Mouse (Mus musculus): ENCODE measurements at regions not wholly inside any gene's neighbourhood (a gene's known extent, or its start where the extent isn't known, plus 50 kb on each side); places are given as distances from the start of the nearest gene placed in this dataset.

DNA sequence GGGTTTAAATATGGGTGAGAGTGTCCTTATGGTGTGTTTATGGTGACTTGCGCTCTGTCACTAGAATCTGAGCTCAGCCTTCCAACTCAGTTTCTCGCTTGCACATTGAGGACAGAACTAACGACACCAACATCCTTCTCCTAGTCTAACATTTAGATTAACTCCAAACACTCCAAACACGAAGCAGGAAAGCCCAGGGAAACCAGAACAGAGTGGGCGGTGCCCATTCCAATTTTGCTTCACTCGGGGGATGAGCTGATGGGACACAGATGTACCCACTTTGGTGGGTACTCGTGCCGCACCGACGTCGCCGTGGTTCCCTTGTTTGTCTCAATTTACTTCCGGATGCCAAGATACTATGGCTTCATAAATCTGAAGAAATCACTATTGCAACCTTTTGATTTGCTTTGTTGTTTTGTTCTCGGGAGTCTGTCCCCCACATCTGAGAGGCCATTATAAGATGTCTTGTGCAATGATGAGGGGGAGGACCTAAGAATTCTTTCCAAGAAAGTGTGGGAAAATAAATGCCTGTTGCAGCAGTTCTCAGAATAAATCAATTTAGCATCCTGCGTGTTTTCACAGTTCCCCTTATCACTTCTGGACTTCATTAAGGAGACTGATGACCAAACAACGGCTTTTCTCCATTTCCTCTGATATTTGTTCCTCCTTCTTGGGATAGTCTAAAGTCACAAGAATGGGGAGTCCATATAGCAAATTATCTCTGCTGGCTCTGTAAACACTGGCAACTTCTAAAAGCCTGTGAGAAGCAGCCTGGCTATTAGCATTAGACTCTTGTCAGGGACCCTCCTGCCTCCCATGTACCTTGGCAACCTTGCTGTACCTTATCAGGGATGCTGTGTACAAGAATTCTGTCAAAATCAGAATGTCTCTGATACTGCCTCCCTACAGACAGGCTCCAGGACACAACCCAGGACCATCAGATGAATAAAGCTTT, 96.2 kb upstream of the Klf9 start:
- DNase-seq (ENCODE audit: low spot score in 2 of 2), result no peak

DNA sequence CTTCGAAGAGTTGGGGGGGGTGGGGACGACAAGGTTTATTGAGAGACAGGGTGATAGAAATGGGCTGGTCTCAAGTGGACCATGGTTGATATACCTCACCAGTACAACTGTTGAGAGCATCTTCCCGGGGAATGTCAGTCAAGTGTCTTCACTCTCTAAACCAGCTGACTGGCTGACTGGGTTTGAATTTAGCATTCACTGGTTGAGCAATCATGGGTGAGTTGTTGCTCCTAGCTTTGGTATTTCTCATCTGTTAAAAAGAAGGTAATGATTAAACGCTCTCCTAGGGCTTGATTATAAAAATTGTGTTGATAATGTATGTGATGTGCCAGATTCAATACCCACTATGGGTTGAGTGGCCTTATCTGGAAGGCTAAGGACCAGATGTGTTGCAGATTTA, 89.6 kb upstream of the Klf9 start:
- DNase-seq (ENCODE audit: low spot score in 2 of 2), result no peak

DNA sequence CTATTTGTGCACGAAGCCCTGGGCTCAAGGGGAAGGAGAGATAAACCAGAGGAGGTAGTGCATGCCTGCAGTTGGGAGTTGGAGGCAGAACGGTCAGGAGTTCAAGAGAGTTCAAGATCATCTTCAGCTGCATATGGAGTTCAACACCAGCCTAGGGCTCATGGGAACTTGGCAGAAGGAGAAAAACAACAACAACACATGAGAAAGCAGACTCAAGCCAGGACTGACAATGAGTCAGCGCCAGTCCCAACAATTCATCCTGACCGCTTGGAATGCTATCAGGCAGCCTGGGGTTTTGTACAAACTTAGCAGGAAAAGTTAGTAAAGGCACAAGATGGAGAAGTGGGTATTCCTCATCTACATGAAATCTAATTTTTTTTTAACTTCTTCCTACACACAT, 86.6 kb upstream of the Klf9 start:
- no peak for DNase-seq (ENCODE audit: low spot score in 2 of 2)

DNA sequence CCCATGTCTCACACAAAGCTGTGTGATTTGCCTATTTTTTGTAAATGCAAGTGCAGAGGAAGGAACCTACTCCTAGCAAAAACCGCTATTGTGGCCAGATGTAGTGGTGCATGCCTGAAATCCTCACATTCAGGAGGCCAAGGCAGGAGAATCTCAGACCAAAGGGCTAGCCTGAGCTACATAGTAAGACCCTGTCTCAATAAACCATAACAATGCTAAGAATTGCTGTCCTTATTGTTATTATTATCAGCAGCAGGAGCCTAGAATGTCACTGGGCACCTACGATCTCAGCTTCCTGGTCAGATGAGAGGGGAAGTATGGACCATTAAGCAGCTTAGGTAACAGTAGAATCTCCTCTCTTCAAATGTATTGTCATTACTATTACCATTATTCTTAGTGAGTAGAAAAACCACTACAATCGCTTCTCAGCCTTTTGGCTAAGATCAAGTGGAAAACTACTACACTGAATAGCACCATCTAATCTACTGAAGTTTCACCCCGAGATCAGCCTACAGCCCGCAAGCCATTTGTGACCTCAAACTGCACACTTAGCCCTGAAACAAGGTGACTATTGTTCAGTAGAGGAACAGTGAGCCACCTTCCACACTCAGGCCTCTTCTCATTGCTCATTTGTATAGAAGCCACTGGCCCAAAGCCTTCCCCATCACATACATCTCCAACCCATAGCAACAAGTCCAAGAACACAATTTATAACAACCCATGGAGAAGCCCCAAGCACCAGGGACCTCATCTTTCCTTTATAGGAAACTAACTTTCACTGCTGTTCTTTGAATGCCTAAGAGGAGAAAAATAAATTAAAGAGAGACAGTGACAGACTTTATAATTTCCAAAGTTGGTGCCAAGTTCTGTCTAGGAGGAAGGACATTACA, 84.9 kb upstream of the Klf9 start:
- no peak for DNase-seq (ENCODE audit: low spot score in 2 of 2)

DNA sequence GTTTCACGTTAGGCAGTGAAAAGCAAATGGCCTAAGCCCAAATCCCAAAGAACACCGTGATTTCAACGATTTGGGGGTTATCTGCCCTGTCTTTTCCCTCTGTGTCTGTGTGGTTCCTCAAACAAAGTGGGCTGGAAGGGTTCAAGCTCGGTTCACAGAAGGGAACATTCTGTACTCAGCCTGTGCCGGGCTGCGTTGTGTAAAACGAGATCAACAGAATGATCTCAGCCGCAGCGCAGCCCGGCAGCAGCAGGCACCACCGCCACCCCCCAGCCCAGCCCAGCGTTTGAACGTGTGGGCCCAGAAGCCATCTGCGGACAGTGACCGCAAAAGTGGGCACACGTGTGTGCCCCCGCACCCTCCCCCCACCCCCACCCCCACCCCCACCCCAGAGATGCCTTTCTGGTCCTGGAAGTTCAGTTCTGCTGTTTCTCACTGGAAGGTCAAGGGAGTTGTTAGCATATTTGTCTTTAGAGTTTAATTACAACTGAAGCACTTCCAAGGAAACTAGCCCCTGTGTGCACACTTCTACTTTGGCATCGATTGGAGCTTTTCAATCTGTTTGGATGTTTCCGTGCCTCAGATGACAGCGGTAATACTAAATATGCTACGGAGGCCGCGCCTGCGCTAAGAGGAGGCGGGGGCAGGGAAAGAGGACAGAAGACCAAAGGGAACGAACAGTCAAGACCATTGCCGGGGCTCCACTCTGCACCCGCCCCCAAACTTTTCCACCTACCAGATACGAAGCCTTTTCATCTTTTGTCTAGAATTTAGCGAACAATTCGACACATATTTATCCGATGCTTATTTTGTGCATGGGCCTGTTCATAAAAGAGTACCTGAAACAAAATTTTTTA, 83.9 kb upstream of the Klf9 start:
- peak; percentile 63 to 64 for DNase-seq (ENCODE audit: low spot score in 2 of 2)

DNA sequence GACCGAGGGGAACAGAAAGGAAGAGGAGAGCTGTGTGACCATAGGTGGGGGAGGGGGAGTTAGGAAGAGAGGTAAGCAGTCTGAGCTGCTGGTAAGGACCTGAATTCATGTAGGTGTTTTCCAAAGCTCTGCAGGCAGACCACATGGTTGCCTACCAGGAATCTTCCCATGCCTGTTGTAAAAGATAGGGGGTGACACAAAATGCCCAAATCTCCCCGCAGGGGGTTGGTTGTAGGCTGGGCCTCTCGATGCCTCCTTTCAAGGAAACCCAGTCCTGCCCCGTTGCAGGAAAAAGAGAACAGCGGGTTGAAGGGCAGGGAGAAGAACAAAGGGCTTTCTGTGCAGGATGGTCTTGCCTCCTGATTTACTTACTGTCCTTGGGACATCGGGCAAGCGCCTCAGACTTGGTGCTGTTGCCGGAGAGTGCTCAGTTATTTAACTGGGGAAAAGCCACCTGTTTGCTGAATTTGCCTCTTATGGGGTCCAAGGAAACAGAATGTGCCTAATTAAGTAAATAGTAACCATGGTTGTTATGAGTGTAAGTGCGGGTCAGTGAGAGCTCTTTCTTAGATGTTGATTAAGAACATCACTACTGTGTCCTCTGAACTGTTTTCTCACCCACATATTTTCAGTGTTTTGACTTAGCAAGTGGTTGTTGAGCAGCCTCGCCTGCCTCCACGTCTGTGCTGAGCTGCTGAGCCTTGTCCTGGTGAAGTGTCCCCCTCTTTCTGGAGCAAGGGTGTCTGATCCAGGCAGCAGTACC, 83.1 kb upstream of the Klf9 start:
- peak in 1 of 2 experiments; percentile 23 for DNase-seq (ENCODE audit: low spot score in 2 of 2)

DNA sequence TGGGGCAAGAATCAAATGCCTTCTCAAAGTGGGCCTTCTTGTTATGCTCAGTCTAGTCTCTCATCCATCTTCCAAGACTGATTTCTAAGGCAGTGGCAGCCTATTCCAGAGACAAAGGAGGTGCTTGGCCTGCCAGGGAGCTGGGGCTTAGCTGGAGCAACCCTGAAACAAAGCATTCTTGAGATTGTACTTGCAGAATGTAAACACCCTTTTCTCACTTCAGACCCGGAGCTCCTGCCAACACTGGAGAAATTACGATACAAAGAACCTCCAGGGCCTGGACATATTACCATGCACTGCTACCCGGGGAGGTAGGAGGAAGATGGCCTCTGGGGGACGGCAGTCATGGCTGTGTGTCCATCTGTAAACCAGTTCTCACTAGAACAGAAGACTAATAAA, 82.5 kb upstream of the Klf9 start:
- no peak for DNase-seq (ENCODE audit: low spot score in 2 of 2)

DNA sequence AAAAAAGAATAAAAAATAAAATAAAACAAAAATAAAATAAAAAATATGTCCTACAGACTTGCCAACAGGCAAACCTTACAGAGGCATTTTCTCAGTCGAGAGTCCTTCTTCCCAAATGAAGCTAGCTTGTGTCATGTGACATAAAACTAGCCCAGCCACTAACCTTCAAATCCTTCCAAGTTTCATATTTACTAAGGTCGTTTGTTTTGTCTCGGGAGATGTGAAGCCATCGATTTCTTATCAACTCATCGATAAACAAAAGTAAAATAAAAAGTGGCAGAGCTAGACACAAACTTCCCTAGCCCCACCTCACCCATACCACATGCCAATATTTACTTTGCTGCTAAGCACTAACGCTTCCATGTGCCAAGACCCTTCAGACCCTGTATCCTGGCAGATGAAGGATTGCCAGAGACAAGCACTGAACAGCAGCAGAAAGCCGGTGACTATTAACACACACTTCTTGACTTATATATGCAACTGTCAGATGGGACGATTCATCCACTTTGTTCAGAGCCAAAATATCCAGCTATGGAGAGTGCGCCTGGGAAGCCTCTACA, 79.9 kb upstream of the Klf9 start:
- DNase-seq (ENCODE audit: low spot score in 2 of 2), result no peak

DNA sequence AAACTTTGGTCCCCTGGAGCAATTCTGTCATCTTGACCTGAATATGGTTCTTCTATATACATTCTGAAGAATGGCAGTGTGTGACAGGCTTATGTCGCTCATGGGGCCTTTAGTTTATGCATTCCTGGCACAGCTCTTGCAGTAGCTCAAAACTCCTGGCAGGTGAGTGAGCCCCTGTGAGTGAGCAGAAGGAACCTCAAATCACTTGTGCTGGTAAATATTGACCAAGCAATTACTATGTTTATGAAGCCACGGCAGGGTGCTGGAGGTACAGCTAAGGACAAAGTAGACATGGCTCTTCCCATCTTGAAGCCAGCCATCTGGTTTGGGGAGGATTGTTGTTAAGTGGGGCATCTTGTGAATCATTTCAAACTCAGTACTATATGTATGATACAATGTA, 79.1 kb upstream of the Klf9 start:
- DNase-seq (ENCODE audit: low spot score in 2 of 2), result no peak

DNA sequence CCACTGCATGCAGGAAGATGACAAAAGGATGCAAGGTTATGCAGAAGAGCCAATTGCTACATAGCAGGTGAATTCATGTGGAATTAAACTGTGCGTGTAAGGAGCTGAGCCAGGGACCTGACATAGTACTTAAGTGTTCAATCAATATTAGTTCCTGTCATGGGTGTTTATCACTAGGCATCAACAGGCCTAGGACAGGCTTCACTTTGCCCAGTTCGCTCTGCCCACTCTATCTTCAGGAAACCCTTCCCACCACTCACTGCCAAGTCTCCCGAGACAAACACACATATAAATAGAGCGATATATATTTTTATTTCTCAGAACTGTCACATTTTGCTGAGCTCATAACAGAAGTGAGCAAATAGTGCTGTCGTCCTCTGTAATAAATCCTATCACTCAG, 78.2 kb upstream of the Klf9 start:
- DNase-seq (ENCODE audit: low spot score in 2 of 2), result no peak

DNA sequence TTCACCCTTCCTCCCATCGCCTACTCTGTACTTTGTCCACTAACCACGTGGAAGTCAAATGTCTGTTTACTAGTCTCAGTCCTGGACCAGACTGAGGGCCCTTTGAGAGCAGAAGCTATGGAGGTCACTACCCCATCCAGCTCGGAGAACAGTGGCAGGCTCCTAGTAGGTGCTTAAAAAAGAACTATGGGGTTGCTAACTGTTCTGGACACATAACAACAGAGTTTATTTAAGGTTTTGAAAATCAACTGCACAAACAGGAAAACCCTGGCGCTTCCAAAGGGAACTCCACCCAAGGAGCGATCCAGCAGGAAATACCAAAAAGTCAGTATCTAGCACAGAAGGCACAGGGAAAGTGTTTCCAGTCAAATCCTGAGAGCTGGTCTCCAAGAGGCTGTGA, 75.5 kb upstream of the Klf9 start:
- DNase-seq (ENCODE audit: low spot score in 2 of 2), result no peak

DNA sequence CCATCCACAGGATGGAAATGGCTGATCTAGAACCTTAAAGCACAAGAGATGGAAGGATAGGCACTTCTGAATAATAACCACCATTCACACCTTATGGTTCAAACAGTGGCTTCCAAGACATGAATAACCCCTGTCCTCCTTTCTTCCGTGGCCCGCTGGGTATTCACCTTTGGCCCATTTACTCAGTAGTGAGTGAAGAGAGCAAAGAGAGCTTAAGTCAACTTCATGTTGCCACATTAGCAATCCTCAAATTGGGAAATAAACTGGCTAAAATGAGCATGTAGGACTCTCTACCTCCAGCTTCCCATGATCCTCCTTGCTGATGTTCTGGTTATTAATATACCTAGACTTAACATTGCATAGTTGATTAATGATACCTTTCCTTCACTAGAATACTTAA, 74.3 kb upstream of the Klf9 start:
- DNase-seq (ENCODE audit: low spot score in 2 of 2), result no peak

DNA sequence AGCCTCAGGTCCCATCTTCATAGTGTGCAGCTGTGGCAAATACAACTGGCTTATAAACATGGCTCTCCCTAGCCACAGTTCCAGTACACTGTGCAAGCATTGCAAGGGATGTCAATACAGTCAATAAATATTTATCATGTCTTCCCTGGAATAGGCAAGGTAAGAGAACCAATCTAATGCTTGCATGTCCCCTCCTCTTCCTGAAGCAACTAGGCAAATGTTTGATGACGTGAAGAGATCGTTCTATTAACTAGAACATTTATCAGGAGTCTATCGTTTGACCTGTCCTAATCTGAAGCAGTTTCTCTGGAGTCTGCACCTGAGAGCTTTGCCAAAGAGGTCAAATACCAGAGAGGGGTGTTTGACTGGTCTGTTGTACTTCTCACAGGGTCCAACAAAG, 72.4 kb upstream of the Klf9 start:
- DNase-seq (ENCODE audit: low spot score in 2 of 2), result no peak

DNA sequence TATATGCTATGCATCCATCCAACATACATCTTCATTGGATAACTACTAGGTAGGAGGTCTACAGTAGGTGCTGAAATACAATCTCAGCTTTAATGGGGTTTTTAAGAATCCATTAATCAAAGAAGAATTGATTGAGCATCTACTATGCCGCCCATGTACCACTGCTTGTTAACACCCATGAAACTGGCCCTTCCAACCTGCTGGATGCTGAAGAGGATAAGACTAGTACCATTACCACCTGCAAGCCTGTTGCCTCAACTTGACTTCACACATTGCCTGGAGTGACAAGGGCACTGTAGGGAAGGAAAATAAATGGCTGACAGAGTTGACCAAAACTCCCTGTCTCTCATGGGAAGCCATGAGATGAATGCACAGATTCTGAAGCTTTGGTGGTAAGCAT, 71.4 kb upstream of the Klf9 start:
- no peak for DNase-seq (ENCODE audit: low spot score in 2 of 2)

DNA sequence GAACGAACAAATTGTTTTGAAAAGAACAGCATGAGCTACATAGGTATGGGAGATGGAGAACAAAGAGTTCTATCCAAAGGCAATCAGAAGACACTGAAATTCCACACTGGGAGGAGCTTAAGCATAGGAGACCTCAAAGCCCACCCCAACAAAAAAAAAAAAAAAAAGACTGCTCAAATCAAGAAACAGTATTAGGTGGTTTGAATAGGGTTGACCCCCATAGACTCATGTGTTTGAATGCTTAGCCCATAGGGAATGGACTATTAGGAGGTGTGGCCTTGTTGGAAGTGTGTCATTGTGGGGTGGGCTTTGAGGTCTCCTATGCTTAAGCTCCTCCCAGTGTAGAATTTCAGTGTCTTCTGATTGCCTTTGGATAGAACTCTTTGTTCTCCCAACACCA, 70.0 kb upstream of the Klf9 start:
- DNase-seq (ENCODE audit: low spot score in 2 of 2), result no peak

DNA sequence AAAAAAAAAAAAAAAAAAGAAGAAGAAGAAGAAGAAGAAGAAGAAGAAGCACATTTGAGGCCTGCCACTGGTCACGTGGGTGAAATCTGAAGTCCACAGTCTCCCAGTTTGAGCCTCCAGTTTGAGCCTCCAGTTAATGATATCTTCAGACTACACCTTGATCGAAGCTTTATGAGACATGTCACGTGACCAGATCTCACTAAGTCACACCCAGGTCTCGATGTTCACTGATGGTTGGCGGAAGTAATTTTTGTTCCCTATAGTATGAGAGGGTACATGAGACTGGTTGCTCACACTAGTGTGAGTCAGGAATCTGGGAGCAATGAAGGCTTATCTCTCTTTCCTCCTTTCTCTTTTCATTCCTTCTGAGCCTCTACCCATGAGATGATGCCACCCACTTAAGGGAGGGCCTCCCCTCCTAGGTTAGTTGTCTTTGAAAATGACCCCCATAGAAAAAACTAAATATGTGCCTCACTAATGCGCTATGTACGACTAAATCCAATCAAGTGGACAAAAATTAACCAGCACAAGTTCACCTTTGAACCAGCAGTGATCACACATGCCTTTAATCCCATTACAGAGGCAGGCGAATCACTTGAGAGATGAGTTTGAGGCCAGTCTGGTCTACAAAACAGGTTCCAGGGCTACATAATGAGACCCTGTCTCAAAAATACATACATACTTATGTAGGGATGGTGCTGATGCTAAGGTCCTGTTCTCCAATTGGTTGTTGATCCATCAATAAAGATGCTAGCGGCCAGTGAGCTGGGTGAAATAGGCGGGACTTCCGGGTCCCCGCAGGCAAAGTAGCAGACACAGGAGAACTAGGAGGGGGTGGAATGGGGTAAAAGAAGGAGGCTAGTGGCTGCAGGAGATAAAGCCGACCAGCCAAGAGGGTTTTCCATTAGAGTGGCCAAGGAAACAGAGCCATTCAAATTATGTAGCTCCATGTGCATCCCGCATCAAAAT, 66.1 kb upstream of the Klf9 start:
- no peak for DNase-seq (ENCODE audit: low spot score in 2 of 2)

DNA sequence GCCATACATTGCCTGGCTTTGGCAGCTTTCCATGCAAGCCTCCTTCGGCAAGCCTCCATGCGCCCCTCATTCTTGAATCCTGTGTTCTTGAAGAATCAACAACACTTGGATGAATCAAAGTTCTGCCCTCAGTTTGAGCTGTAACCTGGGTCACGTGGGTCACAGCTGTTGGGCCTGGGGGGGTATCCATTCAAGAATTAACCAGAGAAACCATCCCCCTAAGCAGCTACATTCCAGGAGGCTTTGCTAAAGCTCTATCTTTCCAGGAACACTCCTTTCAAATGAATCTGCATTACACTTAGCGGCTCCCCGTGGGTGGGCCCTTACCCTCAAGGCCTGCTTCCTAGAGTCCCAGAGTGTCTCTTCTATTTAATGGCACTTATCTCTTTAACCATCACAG, 65.2 kb upstream of the Klf9 start:
- no peak for DNase-seq (ENCODE audit: low spot score in 2 of 2)

DNA sequence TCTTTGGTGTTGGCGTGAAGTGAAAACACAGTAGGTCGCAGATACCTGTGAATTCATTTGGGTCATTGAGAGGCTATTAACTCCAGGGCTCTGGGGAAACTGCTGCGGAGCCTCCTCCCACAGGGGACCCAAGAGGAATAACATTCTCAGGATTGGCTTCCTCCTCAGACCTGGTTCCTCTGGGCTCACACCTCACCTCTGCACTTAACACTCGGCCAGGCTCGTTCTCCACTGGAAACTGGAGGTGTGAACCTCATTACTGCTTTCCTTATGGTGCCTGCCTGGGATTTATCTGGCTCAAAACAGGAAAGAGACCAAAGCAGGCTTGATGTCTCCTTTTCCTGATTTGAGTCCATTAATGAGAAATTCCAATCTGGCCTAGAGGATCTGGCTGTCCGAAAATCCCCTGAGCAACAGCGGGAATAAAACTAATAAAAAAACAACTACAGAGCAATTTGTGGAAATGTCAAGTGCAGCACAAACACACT, 55.8 kb upstream of the Klf9 start:
- DNase-seq (ENCODE audit: low spot score in 2 of 2), result no peak

DNA sequence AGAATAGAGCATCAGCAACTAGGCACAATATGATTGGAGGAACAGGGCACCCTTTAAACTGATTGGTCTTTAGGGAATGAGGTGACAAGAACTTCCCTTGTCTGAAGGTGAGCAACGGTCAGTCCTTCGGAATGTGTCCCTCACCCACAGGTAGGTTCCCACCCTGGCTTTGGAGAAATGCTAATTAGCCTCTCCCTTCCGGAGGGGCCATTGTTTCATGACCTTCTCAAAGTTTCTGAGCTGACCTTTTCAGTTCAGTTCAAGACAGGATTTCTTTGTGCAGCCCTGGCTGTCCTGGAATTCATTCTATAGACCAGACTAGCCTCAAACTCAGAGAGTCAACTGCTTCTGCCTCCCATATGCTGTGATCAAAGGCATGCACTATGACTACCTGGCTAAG, 53.5 kb upstream of the Klf9 start:
- no peak for DNase-seq (ENCODE audit: low spot score in 2 of 2)

DNA sequence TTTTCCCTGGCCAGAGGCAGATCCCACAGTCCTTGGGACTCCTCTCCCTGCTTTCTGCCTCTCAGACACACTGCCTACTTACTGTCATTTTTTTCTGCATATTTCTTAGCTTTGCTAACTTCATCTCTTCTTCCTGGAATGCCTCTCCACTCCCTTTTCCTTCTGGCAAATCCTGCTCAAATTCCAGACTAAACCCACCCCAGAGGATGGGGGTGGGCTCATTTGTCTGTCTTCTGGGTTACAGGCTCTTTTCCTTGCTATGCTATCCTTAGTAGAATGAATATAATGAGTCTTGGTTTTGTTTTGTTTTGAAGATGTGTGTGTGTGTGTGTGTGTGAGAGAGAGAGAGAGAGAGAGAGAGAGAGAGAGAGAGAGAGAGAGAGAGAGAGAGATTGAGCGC, 51.9 kb upstream of the Klf9 start:
- DNase-seq (ENCODE audit: low spot score in 2 of 2), result no peak
